Mouse (Mus musculus): ENCODE data around the gene Acyp1.
"Not testable (repeated sequence)": the region's sequence is repeated elsewhere in the genome, so short reads cannot be mapped to it uniquely, and the experiment has no call there.

Acyp1 gene

GRCm38 (mm10) chr12:85281756-85282155 is 6.5 kb downstream of the Acyp1 start:
- not testable (repeated sequence) for DNase-seq

GRCm38 (mm10) chr12:85280845-85281651 is 7.2 kb downstream of the Acyp1 start:
- DNase-seq, result no peak

GRCm38 (mm10) chr12:85280105-85280844 is 8.0 kb downstream of the Acyp1 start:
- DNase-seq, result peak; percentile 97 to 99

- DNase-seq, result no peak
These were observed 8.7 kb downstream of the Acyp1 start for GRCm38 (mm10) chr12:85279396-85280080.

GRCm38 (mm10) chr12:85278919-85279318 is 9.3 kb downstream of the Acyp1 start:
- DNase-seq, result no peak

- DNase-seq, result no peak
These were observed 12.0 kb downstream of the Acyp1 start for GRCm38 (mm10) chr12:85276273-85276672.

- peak in 1 of 2 experiments; percentile 31 for DNase-seq
These were observed 14.7 kb downstream of the Acyp1 start for GRCm38 (mm10) chr12:85273508-85273907.

- DNase-seq, result no peak
These were observed 16.4 kb downstream of the Acyp1 start for GRCm38 (mm10) chr12:85271843-85272206.

GRCm38 (mm10) chr12:85271132-85271842 is 17.0 kb downstream of the Acyp1 start:
- DNase-seq, result no peak

GRCm38 (mm10) chr12:85270319-85270718 is 17.9 kb downstream of the Acyp1 start, which contains the start of gene Mlh3:
TSS of gene Mlh3 (minus strand) at chr12:85270599.
- DNase-seq, result peak; percentile 88 to 91

GRCm38 (mm10) chr12:85269821-85270220 is 18.4 kb downstream of the Acyp1 start:
- DNase-seq, result no peak

- no peak for DNase-seq
These were observed 22.0 kb downstream of the Acyp1 start for GRCm38 (mm10) chr12:85266248-85266647.

GRCm38 (mm10) chr12:85264940-85265339 is 23.3 kb downstream of the Acyp1 start:
- no peak for DNase-seq

- DNase-seq, result peak; percentile 34 to 49
These were observed 23.7 kb downstream of the Acyp1 start for GRCm38 (mm10) chr12:85264531-85264930.

GRCm38 (mm10) chr12:85263190-85263589 is 25.0 kb downstream of the Acyp1 start:
- no peak for DNase-seq

- peak; percentile 11 to 45 for DNase-seq
These were observed 25.7 kb downstream of the Acyp1 start for GRCm38 (mm10) chr12:85262489-85262888.

- DNase-seq, result peak in 1 of 2 experiments; percentile 18
These were observed 31.1 kb downstream of the Acyp1 start for GRCm38 (mm10) chr12:85257008-85257639.

- no peak for DNase-seq
These were observed 32.0 kb downstream of the Acyp1 start for GRCm38 (mm10) chr12:85256074-85256751.

GRCm38 (mm10) chr12:85252083-85252482 is 36.2 kb downstream of the Acyp1 start:
- no peak for DNase-seq

- no peak for DNase-seq
These were observed 50.7 kb downstream of the Acyp1 start for GRCm38 (mm10) chr12:85237553-85237952.
